Mouse (Mus musculus) hindbrain, postnatal 0 days (tissue): Measurements from ENCODE around the gene Defb5. TPM values are rescaled to one million over a fixed set of nuclear protein-coding genes. Genes with fewer than 3 reads are reported as not detected.

Experiments used
- polyA plus RNA-seq: library from polyadenylated mRNA; unstranded; fragments of >200 nt; fragmentation: Nextera tagmentation; extraction: Ambion mirVana; gene quantifications from 2 replicates; pipeline ENCODE4 v1.2.1, GENCODE M21; 2015
- total RNA-seq: library from RNA; depleted of rRNA; stranded (reverse); fragments of >200 nt; gene quantifications from 2 replicates; pipeline ENCODE4 v1.2.3, GENCODE M21; 2014; rRNA removed

Defb5 gene
- total and polyA plus RNA-seq, 2 experiments from 2014 or later: not detected

Other genes with a start within 250 kb of the Defb5 start
- gene Defb38, start 221.0 kb upstream of the Defb5 start, total RNA-seq: not detected in 2 replicates
- gene Defb38, start 221.0 kb upstream of the Defb5 start, polyA plus RNA-seq: not detected in 2 replicates
- not detected in 2 replicates for gene Defb39, start 182.8 kb upstream of the Defb5 start, total RNA-seq
- gene Defb39, start 182.8 kb upstream of the Defb5 start, polyA plus RNA-seq: not detected in 2 replicates
- gene Defb12, start 132.7 kb upstream of the Defb5 start, total RNA-seq: not detected in 2 replicates
- gene Defb12, start 132.7 kb upstream of the Defb5 start, polyA plus RNA-seq: not detected in 2 replicates
- gene Defb34, start 123.8 kb upstream of the Defb5 start, total RNA-seq: not detected in 2 replicates
- gene Defb34, start 123.8 kb upstream of the Defb5 start, polyA plus RNA-seq: not detected in 2 replicates
- gene Gm45826, start 106.8 kb upstream of the Defb5 start, total RNA-seq: not detected in 2 replicates
- not detected in 2 replicates for gene Gm45826, start 106.8 kb upstream of the Defb5 start, polyA plus RNA-seq
- not detected in 2 replicates for gene Defb14, start 53.2 kb upstream of the Defb5 start, total RNA-seq
- not detected in 2 replicates for gene Defb14, start 53.2 kb upstream of the Defb5 start, polyA plus RNA-seq
- not detected in 2 replicates for gene Defb4, start 48.9 kb upstream of the Defb5 start, total RNA-seq
- not detected in 2 replicates for gene Defb4, start 48.9 kb upstream of the Defb5 start, polyA plus RNA-seq
- gene Defb6, start 22.1 kb upstream of the Defb5 start, total RNA-seq: not detected in 2 replicates
- not detected in 2 replicates for gene Defb6, start 22.1 kb upstream of the Defb5 start, polyA plus RNA-seq
- not detected in 2 replicates for gene Defb46, start 7.7 kb upstream of the Defb5 start, total RNA-seq
- gene Defb46, start 7.7 kb upstream of the Defb5 start, polyA plus RNA-seq: not detected in 2 replicates
- not detected in 2 replicates for gene Defb3, start 45.8 kb downstream of the Defb5 start, total RNA-seq
- gene Defb3, start 45.8 kb downstream of the Defb5 start, polyA plus RNA-seq: not detected in 2 replicates
- not detected in 2 replicates for gene Defb8, start 200.0 kb downstream of the Defb5 start, total RNA-seq
- gene Defb8, start 200.0 kb downstream of the Defb5 start, polyA plus RNA-seq: not detected in 2 replicates
- gene Defb7, start 247.5 kb downstream of the Defb5 start, total RNA-seq: not detected in 2 replicates
- gene Defb7, start 247.5 kb downstream of the Defb5 start, polyA plus RNA-seq: not detected in 2 replicates